Mouse (Mus musculus) heart, embryonic 14.5 days (tissue): ENCODE results near the gene Trh. TPM values are rescaled to one million over a fixed set of nuclear protein-coding genes. Genes with fewer than 3 reads are reported as not detected.

Experiments used
- ATAC-seq: fragments of 200-750 bp; cut with Nextera tagmentation; 2 replicates; pipeline ENCODE4 v1.8.0; 2017; ENCODE audit warnings: low read depth, moderate TSS enrichment; ENCODE audit not compliant: insufficient number of reproducible peaks, insufficient read depth, low FRiP score
- H3K27ac ChIP-seq, 2 experiments: fragments of 200-500 bp in 1 of 2; fragments of 300-500 bp in 1 of 2; sonication (generic) in 1 of 2; replicated peaks in 1 of 2; 2 replicates each; pipeline ENCODE4 v1.5.1; 2012 to 2014; ENCODE audit warnings: low read depth in 2 of 2, low read length in 2 of 2, control low read depth in 1 of 2, mild to moderate bottlenecking in 1 of 2, mixed read lengths in 1 of 2; ENCODE audit not compliant: control insufficient read depth in 1 of 2, insufficient read depth in 1 of 2
- H3K27me3 ChIP-seq: fragments of 300-500 bp; sonication (generic); 2 replicates; pipeline ENCODE4 v1.6.1; 2014; ENCODE audit warnings: mild to moderate bottlenecking, low read length, control low read depth; ENCODE audit not compliant: control insufficient read depth, insufficient read depth
- H3K36me3 ChIP-seq: fragments of 300-500 bp; sonication (generic); 2 replicates; pipeline ENCODE4 v1.6.1; 2014; ENCODE audit warnings: mild to moderate bottlenecking, control low read depth, low read length, mixed read lengths; ENCODE audit not compliant: control insufficient read depth, insufficient read depth
- H3K4me1 ChIP-seq, 2 experiments: fragments of 200-500 bp in 1 of 2; fragments of 300-500 bp in 1 of 2; sonication (generic) in 1 of 2; 2 replicates each; pipeline ENCODE4 v1.6.1; 2012 to 2014; ENCODE audit warnings: low read length in 2 of 2, control low read depth in 1 of 2, mixed read lengths in 1 of 2; ENCODE audit not compliant: control insufficient read depth in 2 of 2, insufficient read depth in 2 of 2
- H3K4me2 ChIP-seq: fragments of 300-500 bp; sonication (generic); 2 replicates; pipeline ENCODE4 v1.6.1; 2014; ENCODE audit warnings: mild to moderate bottlenecking, low read length
- H3K4me3 ChIP-seq, 2 experiments: fragments of 200-500 bp in 1 of 2; fragments of 300-500 bp in 1 of 2; sonication (generic) in 1 of 2; 2 replicates each; pipeline ENCODE4 v1.5.1; 2012 to 2014; ENCODE audit warnings: low read length in 2 of 2, mild to moderate bottlenecking in 2 of 2, control low read depth in 1 of 2, low read depth in 1 of 2, moderate library complexity in 1 of 2; ENCODE audit not compliant: control insufficient read depth in 1 of 2, insufficient read depth in 1 of 2
- H3K9ac ChIP-seq: fragments of 300-500 bp; sonication (generic); 2 replicates; pipeline ENCODE4 v1.6.1; 2014; ENCODE audit warnings: mild to moderate bottlenecking, low read length
- H3K9me3 ChIP-seq: fragments of 300-500 bp; sonication (generic); 2 replicates; pipeline ENCODE4 v1.6.1; 2016; ENCODE audit warnings: low read length, control low read depth; ENCODE audit not compliant: control insufficient read depth
- WGBS: fragments of 180-500 bp; shearing (Covaris S2); extraction: QIAGEN DNeasy Blood & Tissue Kit; methylation state at CpG from one replicate; pipeline ENCODE4 v1.1.7; 2014; 5-methylcytosine and 5-hydroxymethylcytosine counted together
- polyA plus RNA-seq: library from polyadenylated mRNA; unstranded; fragments of >200 nt; fragmentation: Nextera tagmentation; extraction: Ambion mirVana; gene quantifications from 2 replicates; pipeline ENCODE4 v1.2.1, GENCODE M21; 2014

Trh gene
- polyA plus RNA-seq, 1 experiment from 2014 or later = 0.34 TPM

- 8% methylated on average over 3 of the region's 3 CpGs for WGBS
- ATAC-seq = no peak
- Histone ChIP-seq H3K27ac (no peak overlapping the region), H3K9ac (no peak overlapping the region), H3K36me3 (no peaks in the 10 kb centered on the region), H3K27me3 (peaks cover 52% of the 10 kb centered on the region), H3K4me3 (no peak overlapping the region), H3K4me1 (peaks cover 0 to 2% of the 10 kb centered on the region in 2 experiments; a peak in 1 of 4 replicates), H3K4me2 (no peak overlapping the region), H3K9me3 (no peaks in the 10 kb centered on the region)
Observed at GRCm38 (mm10) chr6:92246335-92246734, 1.9 kb upstream of the Trh start.

- peaks cover 0 to 2% of the 10 kb centered on the region in 2 experiments; a peak in 1 of 4 replicates for H3K4me1 ChIP-seq
Observed at GRCm38 (mm10) chr6:92241178-92241906, 3.1 kb downstream of the Trh start.

DNA sequence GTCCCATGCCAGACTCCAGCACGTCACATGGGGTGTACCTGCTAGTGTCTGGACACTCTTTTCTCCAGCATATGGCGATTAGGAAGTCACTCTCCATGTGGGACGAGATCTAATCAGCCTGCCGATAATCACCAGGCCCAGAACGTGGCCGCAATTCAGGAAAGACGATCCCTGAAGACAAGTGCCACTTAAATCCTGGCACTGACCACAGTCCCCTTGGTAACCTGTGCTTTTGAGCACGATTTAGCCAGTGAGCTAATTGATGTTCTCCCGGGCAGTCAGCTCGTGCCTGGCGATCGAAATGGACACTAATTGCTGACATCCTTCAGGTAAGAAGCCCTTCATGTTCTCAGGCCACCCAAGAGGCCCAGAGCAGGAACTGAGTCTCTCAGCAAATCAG, 9.4 kb downstream of the Trh start:
- WGBS = 59% methylated on average over 12 of the region's 12 CpGs
- H3K4me3 ChIP-seq = no peak overlapping the region
- H3K27ac ChIP-seq = no peak overlapping the region
- no peak overlapping the region for H3K4me2 ChIP-seq
- no peaks in the 10 kb centered on the region for H3K36me3 ChIP-seq
- no peaks in the 10 kb centered on the region for H3K4me1 ChIP-seq
- no peaks in the 10 kb centered on the region for H3K9me3 ChIP-seq
- no peaks in the 10 kb centered on the region for H3K27me3 ChIP-seq
- no peak for ATAC-seq
- no peak overlapping the region for H3K9ac ChIP-seq

More at GRCm38 (mm10) chr6:92241178-92241906, 3.1 kb downstream of the Trh start:
- no peak overlapping the region for H3K27ac ChIP-seq
- ATAC-seq = peak; percentile 65
- WGBS = 46% methylated on average over 3 of the region's 3 CpGs
- H3K9ac ChIP-seq = no peak overlapping the region
- no peak overlapping the region for H3K4me2 ChIP-seq
- H3K27me3 ChIP-seq = peaks cover 41% of the 10 kb centered on the region
- H3K36me3 ChIP-seq = no peaks in the 10 kb centered on the region
- H3K9me3 ChIP-seq = no peaks in the 10 kb centered on the region
- no peak overlapping the region for H3K4me3 ChIP-seq

GRCm38 (mm10) chr6:92231762-92232161, 12.7 kb downstream of the Trh start:
- ATAC-seq = no peak
- no peak overlapping the region for H3K9ac ChIP-seq
- no peaks in the 10 kb centered on the region for H3K4me1 ChIP-seq
- H3K4me3 ChIP-seq = no peak overlapping the region
- H3K9me3 ChIP-seq = no peaks in the 10 kb centered on the region
- WGBS = 55% methylated on average over 4 of the region's 4 CpGs
- no peaks in the 10 kb centered on the region for H3K36me3 ChIP-seq
- no peaks in the 10 kb centered on the region for H3K27me3 ChIP-seq
- no peak overlapping the region for H3K27ac ChIP-seq
- no peak overlapping the region for H3K4me2 ChIP-seq

- WGBS = 52% methylated on average over 1 of the region's 1 CpGs
- H3K9ac ChIP-seq = no peak overlapping the region
- no peaks in the 10 kb centered on the region for H3K9me3 ChIP-seq
- H3K4me1 ChIP-seq = no peaks in the 10 kb centered on the region
- ATAC-seq = no peak
- no peaks in the 10 kb centered on the region for H3K27me3 ChIP-seq
- no peak overlapping the region for H3K4me2 ChIP-seq
- no peak overlapping the region for H3K27ac ChIP-seq
- no peak overlapping the region for H3K4me3 ChIP-seq
- H3K36me3 ChIP-seq = no peaks in the 10 kb centered on the region
Observed at GRCm38 (mm10) chr6:92231356-92231755, 13.1 kb downstream of the Trh start.

DNA sequence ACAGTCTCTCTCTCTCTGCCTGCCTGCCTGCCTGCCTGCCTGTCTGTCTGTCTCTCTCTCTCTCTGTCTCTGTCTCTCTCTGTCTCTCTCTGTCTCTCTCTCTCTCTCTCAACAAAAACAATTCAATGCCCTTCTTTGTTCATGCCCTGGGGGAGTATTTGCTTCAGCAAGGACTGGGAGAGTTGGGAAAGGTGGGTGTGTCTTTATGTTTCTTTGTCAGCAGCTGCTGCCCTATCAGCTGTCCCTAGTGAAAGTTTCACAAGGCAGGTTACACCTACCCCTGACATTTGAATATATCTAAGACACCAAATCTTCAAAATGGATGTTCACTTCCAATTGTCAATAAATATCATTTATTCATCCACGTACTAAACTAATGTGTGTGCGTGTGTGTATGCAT, 14.9 kb downstream of the Trh start:
- no peak overlapping the region for H3K4me2 ChIP-seq

GRCm38 (mm10) chr6:92229103-92229502, 15.3 kb downstream of the Trh start:
- Histone ChIP-seq H3K9me3 (no peaks in the 10 kb centered on the region), H3K9ac (no peak overlapping the region), H3K27me3 (no peaks in the 10 kb centered on the region), H3K27ac (no peak overlapping the region), H3K4me1 (no peaks in the 10 kb centered on the region), H3K4me3 (no peak overlapping the region), H3K36me3 (no peaks in the 10 kb centered on the region), H3K4me2 (no peak overlapping the region)
- no peak for ATAC-seq

More for the DNA sequence above, 14.9 kb downstream of the Trh start:
- Histone ChIP-seq H3K4me3 (no peak overlapping the region), H3K4me1 (no peaks in the 10 kb centered on the region), H3K36me3 (no peaks in the 10 kb centered on the region), H3K27ac (no peak overlapping the region), H3K9me3 (no peaks in the 10 kb centered on the region), H3K27me3 (no peaks in the 10 kb centered on the region), H3K9ac (no peak overlapping the region)
- WGBS = 81% methylated on average over 2 of the region's 2 CpGs
- no peak for ATAC-seq

DNA sequence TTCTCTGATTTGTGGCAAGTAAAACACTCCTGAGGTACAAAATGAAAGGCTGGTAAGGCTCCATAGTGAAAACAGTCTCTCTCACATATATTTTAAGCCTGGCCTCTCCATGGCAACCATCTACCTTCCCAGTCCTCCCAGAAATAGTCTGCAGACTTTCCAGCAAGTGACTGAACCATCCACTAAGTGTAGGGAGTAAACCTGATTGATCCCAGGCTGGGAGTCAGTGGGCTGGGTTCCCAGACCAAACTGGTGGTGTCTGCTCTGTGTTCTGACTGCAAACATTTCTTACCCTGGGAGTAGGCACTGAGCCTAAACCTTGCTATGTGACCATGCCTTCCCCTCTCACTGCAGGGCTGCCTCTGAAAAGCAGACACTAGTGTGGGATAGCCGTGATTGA, 19.5 kb downstream of the Trh start:
- Histone ChIP-seq H3K4me3 (no peak overlapping the region), H3K4me2 (no peak overlapping the region), H3K4me1 (no peaks in the 10 kb centered on the region; a peak in 1 of 4 replicates), H3K9ac (no peak overlapping the region), H3K27ac (no peak overlapping the region), H3K27me3 (no peaks in the 10 kb centered on the region), H3K36me3 (no peaks in the 10 kb centered on the region), H3K9me3 (no peaks in the 10 kb centered on the region)
- 72% methylated on average over 1 of the region's 1 CpGs for WGBS
- ATAC-seq = no peak
